Mouse (Mus musculus) heart, adult 2 months (tissue): ENCODE results near the gene Exoc4. TPM values are rescaled to one million over a fixed set of nuclear protein-coding genes. Genes with fewer than 3 reads are reported as not detected.
A peak's percentile ranks its signal among the peaks of the same experiment; 100 is the strongest.

Experiments used
- DNase-seq, 2 experiments: peaks; one replicate each; pipeline ENCODE4 v3.0.0; 2021
- H3K27ac ChIP-seq: fragments of 200-600 bp; 2 replicates; pipeline ENCODE4 v1.8.1; 2022
- H3K27me3 ChIP-seq: fragments of 200-500 bp; 2 replicates; pipeline ENCODE4 v1.6.1; 2012; ENCODE audit warnings: mild to moderate bottlenecking, low read length, inconsistent platforms, mixed read lengths; ENCODE audit not compliant: control insufficient read depth, insufficient read depth
- H3K36me3 ChIP-seq: fragments of 200-500 bp; 2 replicates; pipeline ENCODE4 v1.6.1; 2012; ENCODE audit warnings: low read length, inconsistent platforms; ENCODE audit not compliant: control insufficient read depth, insufficient read depth
- H3K4me1 ChIP-seq: fragments of 200-500 bp; 2 replicates; pipeline ENCODE4 v1.6.1; 2011; ENCODE audit warnings: low read length; ENCODE audit not compliant: control insufficient read depth, insufficient read depth
- H3K4me3 ChIP-seq: fragments of 200-600 bp; 2 replicates; pipeline ENCODE4 v1.8.1; 2022
- H3K79me2 ChIP-seq: fragments of 200-500 bp; replicated peaks from 2 replicates; pipeline ENCODE4 v1.6.1; 2012; ENCODE audit warnings: mild to moderate bottlenecking, inconsistent platforms, low read length, moderate library complexity, mixed read lengths; ENCODE audit not compliant: control insufficient read depth, insufficient read depth
- H3K9ac ChIP-seq: fragments of 200-500 bp; 2 replicates; pipeline ENCODE4 v1.6.1; 2012; ENCODE audit warnings: low read depth, mild to moderate bottlenecking, control low read depth, inconsistent platforms, low read length, mixed read lengths
- CTCF ChIP-seq: fragments of 200-600 bp; IDR thresholded peaks from 2 replicates; pipeline ENCODE4 v1.8.1; 2022; ENCODE audit warnings: antibody characterized with exemption, mild to moderate bottlenecking, moderate library complexity
- EP300 ChIP-seq: fragments of 200-500 bp; IDR thresholded peaks from 2 replicates; pipeline ENCODE4 v1.6.1; 2011; ENCODE audit warnings: low read depth, low read length, control low read depth; ENCODE audit not compliant: insufficient read depth
- POLR2A ChIP-seq: fragments of 200-500 bp; IDR thresholded peaks from 2 replicates; pipeline ENCODE4 v1.6.1; 2011; ENCODE audit warnings: mild to moderate bottlenecking, low read depth, low read length, control low read depth; ENCODE audit not compliant: insufficient read depth
- WGBS: fragments of 180-500 bp; shearing (Covaris S2); methylation state at CpG from one replicate; pipeline ENCODE4 v1.1.7; 2018; 5-methylcytosine and 5-hydroxymethylcytosine counted together
- intact Hi-C: fragments of 180-260 bp; cut with DNase I; formaldehyde crosslinking; loops from one replicate; pipeline ENCODE4 v1.15.1; 2025
- polyA plus RNA-seq: library from polyadenylated mRNA; depleted of rRNA; stranded (reverse); fragments of >200 nt; gene quantifications from 2 replicates; pipeline ENCODE4 v1.2.3, GENCODE M21; 2012
- total RNA-seq, 2 experiments: library from RNA; stranded (reverse); gene quantifications; 2 replicates each; pipeline ENCODE4 v1.2.3; 2021

Exoc4 gene
- total and polyA plus RNA-seq, 3 experiments: 9.9 to 36.0 (median 34.0) TPM

GRCm38 (mm10) chr6:33516798-33517197, 267.9 kb downstream of the Exoc4 start:
- Histone ChIP-seq H3K9ac (no peak overlapping the region), H3K27me3 (no peaks in the 10 kb centered on the region), H3K4me1 (no peaks in the 10 kb centered on the region; the same call in 1 of the 2 replicates), H3K27ac (no peak overlapping the region), H3K4me3 (no peak overlapping the region), H3K36me3 (no peaks in the 10 kb centered on the region), H3K79me2 (no peaks in the 10 kb centered on the region)
- no peak for TF ChIP-seq EP300
- intact Hi-C loops: no loop called here
- 79% methylated on average over 6 of the region's 6 CpGs for WGBS
- peak; percentile 28 to 39 for DNase-seq

GRCm38 (mm10) chr6:33517890-33518410, 269.1 kb downstream of the Exoc4 start:
- intact Hi-C loops: no loop called here
- H3K4me1 ChIP-seq: no peaks in the 10 kb centered on the region; the same call in 1 of the 2 replicates
- TF ChIP-seq POLR2A: no peak
- no peak for TF ChIP-seq EP300
- TF ChIP-seq CTCF: no peak
- no peak overlapping the region for H3K4me3 ChIP-seq
- H3K27ac ChIP-seq: no peak overlapping the region
- no peaks in the 10 kb centered on the region for H3K79me2 ChIP-seq
- DNase-seq: no peak
- WGBS: 50% methylated on average over 5 of the region's 5 CpGs
- no peak overlapping the region for H3K9ac ChIP-seq
- H3K27me3 ChIP-seq: no peaks in the 10 kb centered on the region
- no peaks in the 10 kb centered on the region for H3K36me3 ChIP-seq

- Histone ChIP-seq H3K36me3 (no peaks in the 10 kb centered on the region), H3K4me3 (no peak overlapping the region), H3K27ac (no peak overlapping the region), H3K9ac (no peak overlapping the region), H3K79me2 (no peaks in the 10 kb centered on the region), H3K4me1 (no peaks in the 10 kb centered on the region), H3K27me3 (no peaks in the 10 kb centered on the region)
- WGBS: 76% methylated on average over 7 of the region's 7 CpGs
- no peak for TF ChIP-seq POLR2A
- TF ChIP-seq EP300: no peak
- TF ChIP-seq CTCF: no peak
- DNase-seq: no peak
- intact Hi-C loops: no loop called here
These were observed 276.9 kb downstream of the Exoc4 start for GRCm38 (mm10) chr6:33525695-33526366.

GRCm38 (mm10) chr6:33540356-33540755, 291.5 kb downstream of the Exoc4 start:
- no peaks in the 10 kb centered on the region for H3K79me2 ChIP-seq
- no peaks in the 10 kb centered on the region for H3K27me3 ChIP-seq
- WGBS: 65% methylated on average over 1 of the region's 1 CpGs
- H3K9ac ChIP-seq: no peak overlapping the region
- no peak overlapping the region for H3K4me3 ChIP-seq
- DNase-seq: no peak
- TF ChIP-seq CTCF (no peak), POLR2A (no peak), EP300 (no peak)
- intact Hi-C loops: no loop called here
- H3K36me3 ChIP-seq: no peaks in the 10 kb centered on the region
- no peak overlapping the region for H3K27ac ChIP-seq
- H3K4me1 ChIP-seq: no peaks in the 10 kb centered on the region

- Histone ChIP-seq H3K36me3 (no peaks in the 10 kb centered on the region), H3K27me3 (no peaks in the 10 kb centered on the region), H3K4me3 (no peak overlapping the region), H3K79me2 (no peaks in the 10 kb centered on the region), H3K27ac (no peak overlapping the region), H3K4me1 (no peaks in the 10 kb centered on the region), H3K9ac (no peak overlapping the region)
- intact Hi-C loops: no loop called here
- no peak for TF ChIP-seq CTCF
- TF ChIP-seq EP300: no peak
- TF ChIP-seq POLR2A: no peak
- WGBS: 74% methylated on average over 6 of the region's 6 CpGs
- DNase-seq: no peak
These were observed 293.8 kb downstream of the Exoc4 start for GRCm38 (mm10) chr6:33542712-33543111.

GRCm38 (mm10) chr6:33551934-33552333, 303.0 kb downstream of the Exoc4 start:
- H3K79me2 ChIP-seq: no peaks in the 10 kb centered on the region
- no peaks in the 10 kb centered on the region for H3K27me3 ChIP-seq
- DNase-seq: no peak
- no peak overlapping the region for H3K4me3 ChIP-seq
- intact Hi-C loops: no loop called here
- WGBS: 59% methylated on average over 4 of the region's 4 CpGs
- no peaks in the 10 kb centered on the region for H3K4me1 ChIP-seq
- no peaks in the 10 kb centered on the region; the same call in 1 of the 2 replicates for H3K36me3 ChIP-seq
- TF ChIP-seq POLR2A: no peak
- no peak overlapping the region for H3K27ac ChIP-seq
- H3K9ac ChIP-seq: no peak overlapping the region
